Comparison of ENCODE assay signal across 25 mouse cellular contexts in genomic region chr7:143165687-143166265, GRCm38 (mm10). TPM values are rescaled to one million over a fixed set of nuclear protein-coding genes. Genes with fewer than 3 reads are reported as not detected.
A peak's percentile ranks its signal among the peaks of the same experiment; 100 is the strongest.
DNase-seq lines count a peak whose midpoint lies in the region; ATAC-seq and TF ChIP-seq lines count a peak whose summit lies in the region.
"Had no signal": no experiment of that assay in that cellular context is flagged by ENCODE, and none has a peak within 500 bp of the region (broad histone marks: within the 10 kb centered on the region; RNA-seq: fewer than 3 reads in every experiment).

No protein-coding gene starts in this region.

- TF ChIP-seq EP300 in stomach, postnatal 0 days (optimal IDR thresholded peaks at IDR 0.05) = no peak

- no peak overlapping the region for H3K4me3 ChIP-seq in intestine, embryonic 15.5 days (replicated peaks)
- no peak overlapping the region for H3K4me3 ChIP-seq in intestine, postnatal 0 days (ENCODE audit: low read depth, low read length)
- H3K4me3 ChIP-seq in embryonic facial prominence, embryonic 10.5 days = no peak overlapping the region
- H3K4me3 ChIP-seq in embryonic facial prominence, embryonic 15.5 days (replicated peaks) = no peak overlapping the region
- no peak overlapping the region for H3K4me3 ChIP-seq in stomach, postnatal 0 days (ENCODE audit: low read depth, low read length)
- H3K4me3 ChIP-seq: forebrain, embryonic 10.5 days; heart, adult 2 months; heart, embryonic 15.5 days; hindbrain, embryonic 10.5 days had no signal

- no peak for DNase-seq in embryonic facial prominence, embryonic 10.5 days (ENCODE audit: low spot score)
- DNase-seq in stomach, postnatal 0 days (ENCODE audit: low spot score) = no peak
- DNase-seq in spleen, adult 18-20 months = no peak
- DNase-seq in right cerebral cortex, adult 18-20 months = no peak
- DNase-seq: adrenal gland, postnatal 14 days; cerebellum, adult 11 months; cerebellum, postnatal 36 days; embryo, embryonic 11 days; forebrain, postnatal 0 days; gastrocnemius, postnatal 36 days; heart, adult 2 months; kidney, adult 2 months; lung, postnatal 4 days; midbrain, embryonic 14.5 days; right cerebral cortex, postnatal 14 days; thymus, postnatal 25 days had no signal

- peak overlapping the region; percentile 22; the same call in 1 of the 2 replicates for H3K27ac ChIP-seq in intestine, embryonic 15.5 days
- H3K27ac ChIP-seq in intestine, postnatal 0 days (ENCODE audit: low read depth, low read length) = no peak overlapping the region
- H3K27ac ChIP-seq in embryonic facial prominence, embryonic 10.5 days (replicated peaks) = 0 out of 2 replicates have a peak overlapping the region, but pooled peaks have one; percentile 7
- peak overlapping the region; percentile 39; the same call in 1 of the 2 replicates for H3K27ac ChIP-seq in embryonic facial prominence, embryonic 15.5 days (replicated peaks)
- H3K27ac ChIP-seq in stomach, postnatal 0 days (replicated peaks) = no peak overlapping the region
- H3K27ac ChIP-seq: forebrain, embryonic 10.5 days; heart, adult 2 months; heart, embryonic 15.5 days; hindbrain, embryonic 10.5 days; hindbrain, postnatal 0 days; kidney, postnatal 0 days had no signal

- H3K9me3 ChIP-seq in intestine, embryonic 15.5 days = no peaks in the 10 kb centered on the region
- H3K9me3 ChIP-seq in intestine, postnatal 0 days (ENCODE audit: control insufficient read depth) = no peaks in the 10 kb centered on the region
- no peaks in the 10 kb centered on the region for H3K9me3 ChIP-seq in embryonic facial prominence, embryonic 10.5 days
- H3K9me3 ChIP-seq in embryonic facial prominence, embryonic 15.5 days (replicated peaks) = no peaks in the 10 kb centered on the region
- H3K9me3 ChIP-seq in stomach, postnatal 0 days (ENCODE audit: control insufficient read depth, low read length) = no peaks in the 10 kb centered on the region
- H3K9me3 ChIP-seq: forebrain, embryonic 10.5 days; heart, embryonic 15.5 days; hindbrain, embryonic 10.5 days had no signal

- no peak overlapping the region for H3K4me2 ChIP-seq in intestine, embryonic 15.5 days (replicated peaks)
- H3K4me2 ChIP-seq in intestine, postnatal 0 days (replicated peaks; ENCODE audit: low read depth) = no peak overlapping the region
- H3K4me2 ChIP-seq in embryonic facial prominence, embryonic 15.5 days (replicated peaks) = no peak overlapping the region
- no peak overlapping the region for H3K4me2 ChIP-seq in stomach, postnatal 0 days (replicated peaks; ENCODE audit: low read depth)
- H3K4me2 ChIP-seq: heart, embryonic 15.5 days had no signal

- H3K36me3 ChIP-seq in intestine, embryonic 15.5 days = no peaks in the 10 kb centered on the region
- no peaks in the 10 kb centered on the region for H3K36me3 ChIP-seq in intestine, postnatal 0 days (ENCODE audit: control insufficient read depth, insufficient read depth)
- no peaks in the 10 kb centered on the region for H3K36me3 ChIP-seq in embryonic facial prominence, embryonic 10.5 days (replicated peaks)
- H3K36me3 ChIP-seq in embryonic facial prominence, embryonic 15.5 days = no peaks in the 10 kb centered on the region
- no peaks in the 10 kb centered on the region for H3K36me3 ChIP-seq in stomach, postnatal 0 days (ENCODE audit: control insufficient read depth, insufficient read depth, low read length)
- H3K36me3 ChIP-seq: forebrain, embryonic 10.5 days; heart, embryonic 15.5 days; hindbrain, embryonic 10.5 days had no signal

- no peak for ATAC-seq in intestine, embryonic 15.5 days
- no peak for ATAC-seq in intestine, postnatal 0 days
- peak; percentile 60 for ATAC-seq in embryonic facial prominence, embryonic 15.5 days (ENCODE audit: insufficient number of reproducible peaks, low FRiP score, low TSS enrichment, low read depth)
- ATAC-seq in stomach, postnatal 0 days (ENCODE audit: low FRiP score, low TSS enrichment) = peak; percentile 42; the same call in 1 of the 2 replicates
- ATAC-seq: forebrain, postnatal 0 days; hindbrain, postnatal 0 days had no signal

- no peaks in the 10 kb centered on the region for H3K27me3 ChIP-seq in intestine, embryonic 15.5 days (replicated peaks)
- no peaks in the 10 kb centered on the region for H3K27me3 ChIP-seq in intestine, postnatal 0 days (replicated peaks; ENCODE audit: control insufficient read depth, insufficient read depth, low read length)
- no peaks in the 10 kb centered on the region; the same call in 1 of the 2 replicates for H3K27me3 ChIP-seq in embryonic facial prominence, embryonic 10.5 days (replicated peaks; ENCODE audit: low read depth, poor library complexity, severe bottlenecking)
- no peaks in the 10 kb centered on the region for H3K27me3 ChIP-seq in embryonic facial prominence, embryonic 15.5 days
- H3K27me3 ChIP-seq in stomach, postnatal 0 days (ENCODE audit: control insufficient read depth, insufficient read depth, low read length) = no peaks in the 10 kb centered on the region
- H3K27me3 ChIP-seq: heart, embryonic 15.5 days had no signal

- no peak for TF ChIP-seq CTCF in intestine, postnatal 0 days (IDR thresholded peaks at IDR 0.05; ENCODE audit: low read depth)
- TF ChIP-seq CTCF in stomach, postnatal 0 days (IDR thresholded peaks at IDR 0.05; ENCODE audit: low read depth) = no peak

- no peak overlapping the region for H3K9ac ChIP-seq in intestine, embryonic 15.5 days
- H3K9ac ChIP-seq in intestine, postnatal 0 days (ENCODE audit: low read depth, low read length) = no peak overlapping the region
- H3K9ac ChIP-seq in embryonic facial prominence, embryonic 15.5 days = no peak overlapping the region; the same call in 1 of the 2 replicates
- H3K9ac ChIP-seq in stomach, postnatal 0 days (ENCODE audit: low read length) = no peak overlapping the region
- H3K9ac ChIP-seq: forebrain, postnatal 0 days; heart, embryonic 15.5 days had no signal

- no peaks in the 10 kb centered on the region for H3K4me1 ChIP-seq in intestine, embryonic 15.5 days (replicated peaks)
- no peaks in the 10 kb centered on the region for H3K4me1 ChIP-seq in intestine, postnatal 0 days (replicated peaks; ENCODE audit: control insufficient read depth, insufficient read depth, low read length)
- no peaks in the 10 kb centered on the region for H3K4me1 ChIP-seq in embryonic facial prominence, embryonic 10.5 days
- H3K4me1 ChIP-seq in embryonic facial prominence, embryonic 15.5 days = 0 out of 2 replicates have a peak, but pooled peaks cover 6% of the 10 kb centered on the region
- H3K4me1 ChIP-seq in stomach, postnatal 0 days (replicated peaks; ENCODE audit: control insufficient read depth, insufficient read depth) = no peaks in the 10 kb centered on the region
- H3K4me1 ChIP-seq: forebrain, embryonic 10.5 days; hindbrain, embryonic 10.5 days had no signal

- WGBS in intestine, embryonic 15.5 days = 52% methylated on average over 7 of the region's 7 CpGs
- WGBS in intestine, postnatal 0 days = 55% methylated on average over 7 of the region's 7 CpGs
- 65% methylated on average over 7 of the region's 7 CpGs for WGBS in embryonic facial prominence, embryonic 10.5 days
- WGBS in embryonic facial prominence, embryonic 15.5 days = 41% methylated on average over 7 of the region's 7 CpGs
- WGBS in stomach, postnatal 0 days = 43% methylated on average over 7 of the region's 7 CpGs

RNA-seq across cellular contexts. Expression of gene Kcnq1, which starts 59.6 kb away (rescaled TPM):
- polyA plus RNA-seq in intestine, embryonic 15.5 days (2015; fragmentation: Nextera tagmentation; extraction: Ambion mirVana) = 7.9 and 9.9 TPM in 2 replicates
- 10.5 and 13.8 TPM in 2 replicates for polyA plus RNA-seq in intestine, postnatal 0 days (2015; fragmentation: Nextera tagmentation; extraction: Ambion mirVana)
- polyA plus RNA-seq in embryonic facial prominence, embryonic 10.5 days (2016; fragmentation: Nextera tagmentation; extraction: Ambion mirVana) = 1.0 and 1.5 TPM in 2 replicates
- 1.2 and 1.4 TPM in 2 replicates for polyA plus RNA-seq in embryonic facial prominence, embryonic 15.5 days (2015; fragmentation: Nextera tagmentation; extraction: Ambion mirVana)
- polyA plus RNA-seq in stomach, postnatal 0 days (2015; fragmentation: Nextera tagmentation; extraction: Ambion mirVana) = 17.8 and 21.2 TPM in 2 replicates
- polyA plus RNA-seq: C2C12 had no signal

Comparison
In these comparisons a context has a peak if more than half of its experiments do, and no peak if none do; other contexts are left out.
1. H3K27ac ChIP-seq: peak in intestine, embryonic 15.5 days (single experiment), embryonic facial prominence, embryonic 10.5 days (single experiment) and embryonic facial prominence, embryonic 15.5 days (single experiment); none in intestine, postnatal 0 days (single experiment) and stomach, postnatal 0 days (single experiment).
2. ATAC-seq: peak in embryonic facial prominence, embryonic 15.5 days (single experiment) and stomach, postnatal 0 days (single experiment); none in intestine, embryonic 15.5 days (single experiment) and intestine, postnatal 0 days (single experiment).